In genomic region chr14:55747051-55747847, GRCm38 (mm10) we compare ENCODE assay signal across 9 mouse cellular contexts. TPM values are rescaled to one million over a fixed set of nuclear protein-coding genes. Genes with fewer than 3 reads are reported as not detected.
DNase-seq lines count a peak whose midpoint lies in the region; ATAC-seq and TF ChIP-seq lines count a peak whose summit lies in the region.
"Had no signal": no experiment of that assay in that cellular context is flagged by ENCODE, and none has a peak within 500 bp of the region (broad histone marks: within the 10 kb centered on the region; RNA-seq: fewer than 3 reads in every experiment).

No protein-coding gene starts in this region.

- peaks cover 24% of the 10 kb centered on the region for H3K36me3 ChIP-seq in liver, adult 2 months (ENCODE audit: control insufficient read depth, insufficient read depth, low read length)
- peaks cover 55% of the 10 kb centered on the region for H3K36me3 ChIP-seq in embryonic facial prominence, embryonic 10.5 days (replicated peaks)
- peaks cover 55% of the 10 kb centered on the region for H3K36me3 ChIP-seq in intestine, embryonic 14.5 days (ENCODE audit: control insufficient read depth, insufficient read depth, low read length)
- peaks cover 26% of the 10 kb centered on the region for H3K36me3 ChIP-seq in midbrain, postnatal 0 days (ENCODE audit: insufficient read depth, low read length)

- no peaks in the 10 kb centered on the region for H3K9me3 ChIP-seq in embryonic facial prominence, embryonic 10.5 days
- H3K9me3 ChIP-seq in intestine, embryonic 14.5 days (ENCODE audit: control insufficient read depth, low read length) = no peaks in the 10 kb centered on the region
- no peaks in the 10 kb centered on the region for H3K9me3 ChIP-seq in midbrain, postnatal 0 days (ENCODE audit: low read length)

- no peak for TF ChIP-seq POLR2A in liver, adult 2 months (IDR thresholded peaks at IDR 0.05; ENCODE audit: extremely low read depth, insufficient read depth, low read length)

- peaks cover 10% of the 10 kb centered on the region for H3K4me1 ChIP-seq in liver, adult 2 months (ENCODE audit: control insufficient read depth, insufficient read depth, low read length)
- peaks cover 35% of the 10 kb centered on the region for H3K4me1 ChIP-seq in embryonic facial prominence, embryonic 10.5 days
- H3K4me1 ChIP-seq in intestine, embryonic 14.5 days (replicated peaks; ENCODE audit: control insufficient read depth, insufficient read depth, low read length) = peaks cover 27% of the 10 kb centered on the region
- H3K4me1 ChIP-seq in midbrain, postnatal 0 days (ENCODE audit: insufficient read depth, low read length) = peaks cover 14% of the 10 kb centered on the region

- H3K79me2 ChIP-seq in liver, adult 2 months (ENCODE audit: control insufficient read depth, insufficient read depth, low read length) = peaks cover 5% of the 10 kb centered on the region

- no peak overlapping the region for H3K27ac ChIP-seq in liver, adult 2 months (replicated peaks; ENCODE audit: insufficient read depth, low read depth, low read length)
- H3K27ac ChIP-seq in embryonic facial prominence, embryonic 10.5 days (replicated peaks) = no peak overlapping the region
- no peak overlapping the region for H3K27ac ChIP-seq in intestine, embryonic 14.5 days (ENCODE audit: low read depth)
- no peak overlapping the region for H3K27ac ChIP-seq in midbrain, postnatal 0 days (ENCODE audit: low read depth, low read length)

- no peak overlapping the region for H3K4me3 ChIP-seq in liver, adult 2 months (ENCODE audit: insufficient read depth, low read depth, low read length)
- peak overlapping the region; percentile 90 for H3K4me3 ChIP-seq in embryonic facial prominence, embryonic 10.5 days
- H3K4me3 ChIP-seq in intestine, embryonic 14.5 days (ENCODE audit: low read depth, low read length) = peak overlapping the region; percentile 95; the same call in 1 of the 2 replicates
- H3K4me3 ChIP-seq in midbrain, postnatal 0 days (ENCODE audit: low read depth, low read length) = no peak overlapping the region

- no peak for TF ChIP-seq CTCF in liver, adult 2 months (IDR thresholded peaks at IDR 0.05; ENCODE audit: low read depth, low read length)
- peak; percentile 13; the same call in 1 of the 2 replicates for TF ChIP-seq CTCF in midbrain, postnatal 0 days (IDR thresholded peaks at IDR 0.05)

- no peak overlapping the region for H3K9ac ChIP-seq in liver, adult 2 months (ENCODE audit: low read depth, low read length)
- H3K9ac ChIP-seq in intestine, embryonic 14.5 days (ENCODE audit: low read length) = no peak overlapping the region
- no peak overlapping the region for H3K9ac ChIP-seq in midbrain, postnatal 0 days (replicated peaks; ENCODE audit: low read length, poor library complexity, severe bottlenecking)

- H3K4me2 ChIP-seq in intestine, embryonic 14.5 days (ENCODE audit: low read length) = peak overlapping the region; percentile 99; the same call in 1 of the 2 replicates
- 0 out of 2 replicates have a peak overlapping the region, but pooled peaks have one; percentile 98 for H3K4me2 ChIP-seq in midbrain, postnatal 0 days (ENCODE audit: low read depth, low read length, poor library complexity, severe bottlenecking)

- H3K27me3 ChIP-seq in liver, adult 2 months (ENCODE audit: control insufficient read depth, insufficient read depth, low read length) = no peaks in the 10 kb centered on the region
- no peaks in the 10 kb centered on the region for H3K27me3 ChIP-seq in embryonic facial prominence, embryonic 10.5 days (replicated peaks; ENCODE audit: low read depth, poor library complexity, severe bottlenecking)
- H3K27me3 ChIP-seq in intestine, embryonic 14.5 days (replicated peaks; ENCODE audit: control insufficient read depth, insufficient read depth, low read length) = no peaks in the 10 kb centered on the region
- H3K27me3 ChIP-seq in midbrain, postnatal 0 days (ENCODE audit: insufficient read depth, low read length) = no peaks in the 10 kb centered on the region

- ATAC-seq in intestine, embryonic 14.5 days (replicated peaks; ENCODE audit: low FRiP score, low TSS enrichment, low read depth) = no peak
- ATAC-seq in midbrain, postnatal 0 days (ENCODE audit: low FRiP score) = no peak

- peak; percentile 52 for DNase-seq in liver, adult 2 months (ENCODE audit: extremely low read depth, low read depth, low spot score)
- DNase-seq in liver = no peak
- DNase-seq in embryonic facial prominence, embryonic 10.5 days (ENCODE audit: low spot score) = no peak
- DNase-seq in intestine, embryonic 14.5 days (ENCODE audit: low spot score) = no peak
- no peak for DNase-seq in midbrain, postnatal 0 days (ENCODE audit: low spot score)
- DNase-seq in right cerebral cortex, postnatal 25 days = no peak
- no peak for DNase-seq in cerebellum, adult 9-11 months
- no peak for DNase-seq in layer of hippocampus, postnatal 10 days (ENCODE audit: low spot score in 2 of 2)
- DNase-seq: kidney, postnatal 10 days had no signal

- 70% methylated on average over 10 of the region's 10 CpGs for WGBS in liver, adult 2 months
- 89% methylated on average over 10 of the region's 10 CpGs for WGBS in embryonic facial prominence, embryonic 10.5 days
- 87% methylated on average over 10 of the region's 10 CpGs for WGBS in intestine, embryonic 14.5 days
- 94% methylated on average over 10 of the region's 10 CpGs for WGBS in midbrain, postnatal 0 days

RNA-seq across cellular contexts. Expression of gene Nop9, which starts 1.8 kb away (rescaled TPM):
- 11.0 and 13.0 TPM in 2 replicates for total RNA-seq in liver, adult 2 months (2014; rRNA removed)
- 11.8 and 15.1 TPM in 2 replicates for polyA plus RNA-seq in liver, adult 2 months (2012; rRNA removed)
- polyA plus RNA-seq in embryonic facial prominence, embryonic 10.5 days (2016; fragmentation: Nextera tagmentation; extraction: Ambion mirVana) = 59.1 and 64.5 TPM in 2 replicates
- 42.8 and 45.0 TPM in 2 replicates for polyA plus RNA-seq in intestine, embryonic 14.5 days (2014; fragmentation: Nextera tagmentation; extraction: Ambion mirVana)
- 22.0 and 30.4 TPM in 2 replicates for total RNA-seq in midbrain, postnatal 0 days (2014; rRNA removed)
- 17.3 and 17.8 TPM in 2 replicates for polyA plus RNA-seq in midbrain, postnatal 0 days (2015; fragmentation: Nextera tagmentation; extraction: Ambion mirVana)
- 10 to 100 TPM; 16.4 to 17.1 TPM for total RNA-seq in layer of hippocampus, postnatal 10 days (2021)

RNA-seq across cellular contexts. Expression of gene Dhrs1, which starts 1.8 kb away (rescaled TPM):
- 109 and 140 TPM in 2 replicates for total RNA-seq in liver, adult 2 months (2014; rRNA removed)
- polyA plus RNA-seq in liver, adult 2 months (2012; rRNA removed) = 263 and 286 TPM in 2 replicates
- polyA plus RNA-seq in embryonic facial prominence, embryonic 10.5 days (2016; fragmentation: Nextera tagmentation; extraction: Ambion mirVana) = 57.4 and 69.6 TPM in 2 replicates
- polyA plus RNA-seq in intestine, embryonic 14.5 days (2014; fragmentation: Nextera tagmentation; extraction: Ambion mirVana) = 81.9 and 84.3 TPM in 2 replicates
- 75.1 and 94.0 TPM in 2 replicates for total RNA-seq in midbrain, postnatal 0 days (2014; rRNA removed)
- polyA plus RNA-seq in midbrain, postnatal 0 days (2015; fragmentation: Nextera tagmentation; extraction: Ambion mirVana) = 72.0 and 73.3 TPM in 2 replicates
- 100 to 1,000 TPM; 103 to 110 TPM for total RNA-seq in layer of hippocampus, postnatal 10 days (2021)

RNA-seq across cellular contexts. Expression of gene Cideb, which starts 11.0 kb away (rescaled TPM):
- 101 and 128 TPM in 2 replicates for total RNA-seq in liver, adult 2 months (2014; rRNA removed)
- polyA plus RNA-seq in liver, adult 2 months (2012; rRNA removed) = 483 and 586 TPM in 2 replicates
- polyA plus RNA-seq in embryonic facial prominence, embryonic 10.5 days (2016; fragmentation: Nextera tagmentation; extraction: Ambion mirVana) = 0.16 TPM in 1 of 2 replicates, not detected in the other
- polyA plus RNA-seq in intestine, embryonic 14.5 days (2014; fragmentation: Nextera tagmentation; extraction: Ambion mirVana) = 5.4 and 8.1 TPM in 2 replicates
- 0.66 and 2.6 TPM in 2 replicates for total RNA-seq in midbrain, postnatal 0 days (2014; rRNA removed)
- polyA plus RNA-seq in midbrain, postnatal 0 days (2015; fragmentation: Nextera tagmentation; extraction: Ambion mirVana) = 0.25 and 1.1 TPM in 2 replicates
- under 1 TPM; 0.47 to 0.89 TPM for total RNA-seq in layer of hippocampus, postnatal 10 days (2021)

RNA-seq across cellular contexts. Expression of gene Ltb4r2, which starts 14.0 kb away (rescaled TPM):
- total RNA-seq in liver, adult 2 months (2014; rRNA removed) = 0.74 and 0.94 TPM in 2 replicates
- polyA plus RNA-seq in liver, adult 2 months (2012; rRNA removed) = 1.9 and 2.6 TPM in 2 replicates
- polyA plus RNA-seq in embryonic facial prominence, embryonic 10.5 days (2016; fragmentation: Nextera tagmentation; extraction: Ambion mirVana) = 0.13 and 0.39 TPM in 2 replicates
- polyA plus RNA-seq in intestine, embryonic 14.5 days (2014; fragmentation: Nextera tagmentation; extraction: Ambion mirVana) = 0.08 and 0.65 TPM in 2 replicates
- 0.38 and 1.6 TPM in 2 replicates for total RNA-seq in midbrain, postnatal 0 days (2014; rRNA removed)
- polyA plus RNA-seq in midbrain, postnatal 0 days (2015; fragmentation: Nextera tagmentation; extraction: Ambion mirVana) = 0.43 and 0.60 TPM in 2 replicates
- under 1 TPM; 0.45 to 0.64 TPM for total RNA-seq in layer of hippocampus, postnatal 10 days (2021)

RNA-seq across cellular contexts. Expression of gene Ltb4r1, which starts 18.5 kb away (rescaled TPM):
- 0.28 and 0.34 TPM in 2 replicates for total RNA-seq in liver, adult 2 months (2014; rRNA removed)
- 0.80 and 1.4 TPM in 2 replicates for polyA plus RNA-seq in liver, adult 2 months (2012; rRNA removed)
- polyA plus RNA-seq in embryonic facial prominence, embryonic 10.5 days (2016; fragmentation: Nextera tagmentation; extraction: Ambion mirVana) = 0.10 and 0.35 TPM in 2 replicates
- 0.30 and 0.38 TPM in 2 replicates for polyA plus RNA-seq in intestine, embryonic 14.5 days (2014; fragmentation: Nextera tagmentation; extraction: Ambion mirVana)
- total RNA-seq in midbrain, postnatal 0 days (2014; rRNA removed) = 0.88 and 1.8 TPM in 2 replicates
- 0.94 and 1.1 TPM in 2 replicates for polyA plus RNA-seq in midbrain, postnatal 0 days (2015; fragmentation: Nextera tagmentation; extraction: Ambion mirVana)
- total RNA-seq in layer of hippocampus, postnatal 10 days (2021) = under 1 TPM; 0.62 to 0.69 TPM

Comparison
In these comparisons a context has a peak if more than half of its experiments do, and no peak if none do; other contexts are left out.
1. H3K4me3 ChIP-seq: peak in embryonic facial prominence, embryonic 10.5 days (single experiment) and intestine, embryonic 14.5 days (single experiment); none in liver, adult 2 months (single experiment) and midbrain, postnatal 0 days (single experiment).
2. RNA of gene Cideb, which starts 11.0 kb away (polyA plus RNA-seq): 483 to 586 TPM in liver, adult 2 months; 5.4 to 8.1 TPM in intestine, embryonic 14.5 days, 0.25 to 1.1 TPM in midbrain, postnatal 0 days and 0.16 TPM in embryonic facial prominence, embryonic 10.5 days; every median in the first group is over 10 times any median in the second.